Mouse (Mus musculus): ENCODE measurements around the gene Gtf2a1. TPM values are rescaled to one million over a fixed set of nuclear protein-coding genes. Genes with fewer than 3 reads are reported as not detected.

Gene Gtf2a1
- total and polyA plus RNA-seq, 2 experiments from 2014 or later: 25.6 to 35.2 TPM

DNA sequence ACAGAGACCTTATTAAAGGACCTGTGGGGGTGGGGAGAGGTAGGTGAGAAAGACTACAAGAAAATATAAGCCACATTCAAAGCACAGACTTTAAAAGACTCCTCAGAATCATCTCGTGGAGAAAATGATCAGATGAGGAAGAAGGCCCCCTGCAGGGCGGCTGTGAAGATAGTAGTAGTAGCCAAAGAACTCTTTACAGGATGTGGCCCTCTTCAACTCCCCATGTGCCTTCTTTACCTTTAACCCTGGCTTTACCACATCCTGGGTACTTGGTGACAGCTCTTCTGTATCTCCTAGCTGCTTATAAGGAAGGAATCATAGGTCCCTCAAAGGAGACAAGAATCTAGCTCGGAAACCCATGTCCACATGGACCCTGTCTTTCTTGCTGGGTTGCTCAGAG lies 66.7 kb downstream of the Gtf2a1 start:
- Histone ChIP-seq H3K27ac (no peak overlapping the region), H3K9ac (replicated peaks; ENCODE audit: low read length) (no peak overlapping the region), H3K27me3 (ENCODE audit: insufficient read depth, low read length) (no peaks in the 10 kb centered on the region), H3K4me1 (ENCODE audit: insufficient read depth, low read length) (no peaks in the 10 kb centered on the region), H3K4me3 (ENCODE audit: low read length) (no peak overlapping the region), H3K4me2 (ENCODE audit: low read depth, low read length) (no peak overlapping the region), H3K36me3 (ENCODE audit: insufficient read depth, low read length) (no peaks in the 10 kb centered on the region), H3K9me3 (ENCODE audit: low read length) (no peaks in the 10 kb centered on the region)
- no peak for DNase-seq (ENCODE audit: low spot score)
- no peak for TF ChIP-seq CTCF (IDR thresholded peaks at IDR 0.05; ENCODE audit: low read depth)
- no peak for ATAC-seq
- 78% methylated on average over 3 of the region's 3 CpGs for WGBS

DNA sequence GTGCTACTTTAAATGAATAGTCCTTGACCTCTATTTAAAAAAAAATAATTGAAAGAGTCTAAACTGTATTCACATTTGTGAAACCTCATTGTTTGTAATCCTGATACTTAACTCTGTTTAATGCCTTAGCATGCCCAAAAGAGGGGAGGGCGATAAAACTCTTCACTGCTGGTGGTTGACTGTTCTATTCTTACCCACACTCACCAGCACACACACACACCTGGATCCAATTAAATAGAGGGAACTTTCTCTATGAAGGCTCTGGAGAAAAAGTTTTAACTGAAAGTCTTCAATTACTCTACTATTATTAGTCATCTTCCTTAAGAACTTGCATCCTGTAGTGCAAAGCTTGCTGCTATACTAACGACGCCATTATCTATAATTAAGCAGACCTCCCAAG lies 72.5 kb downstream of the Gtf2a1 start:
- 74% methylated on average over 3 of the region's 3 CpGs for WGBS
- Histone ChIP-seq H3K36me3 (ENCODE audit: insufficient read depth, low read length) (no peaks in the 10 kb centered on the region), H3K9ac (replicated peaks; ENCODE audit: low read length) (no peak overlapping the region), H3K27me3 (ENCODE audit: insufficient read depth, low read length) (no peaks in the 10 kb centered on the region), H3K9me3 (ENCODE audit: low read length) (no peaks in the 10 kb centered on the region), H3K27ac (no peak overlapping the region), H3K4me3 (ENCODE audit: low read length) (no peak overlapping the region), H3K4me2 (ENCODE audit: low read depth, low read length) (no peak overlapping the region), H3K4me1 (ENCODE audit: insufficient read depth, low read length) (no peaks in the 10 kb centered on the region)
- ATAC-seq (no peak), DNase-seq (ENCODE audit: low spot score) (peak; percentile 26)
- TF ChIP-seq CTCF (IDR thresholded peaks at IDR 0.05; ENCODE audit: low read depth): no peak

DNA sequence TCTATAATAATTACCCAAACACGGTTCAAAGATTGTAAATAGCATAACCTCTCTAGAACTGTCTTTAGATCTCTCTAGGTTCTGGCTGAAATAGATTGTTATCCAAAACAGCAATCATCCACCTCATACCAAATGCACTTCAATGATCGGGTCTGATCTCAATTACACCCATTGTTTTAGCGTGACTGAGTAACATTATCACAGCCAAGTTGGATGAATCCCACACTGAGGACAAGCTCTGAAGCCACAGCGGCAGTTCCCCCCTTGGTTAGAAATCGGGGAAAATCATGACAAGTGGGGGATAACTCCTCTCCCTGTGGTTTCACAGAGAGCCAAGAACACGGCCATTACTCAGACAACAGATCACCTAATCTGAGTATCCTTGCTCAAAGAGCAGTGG lies 76.3 kb downstream of the Gtf2a1 start:
- DNase-seq (ENCODE audit: low spot score) (no peak), ATAC-seq (no peak)
- Histone ChIP-seq H3K27me3 (ENCODE audit: insufficient read depth, low read length) (no peaks in the 10 kb centered on the region), H3K36me3 (ENCODE audit: insufficient read depth, low read length) (no peaks in the 10 kb centered on the region), H3K9me3 (ENCODE audit: low read length) (no peaks in the 10 kb centered on the region), H3K9ac (replicated peaks; ENCODE audit: low read length) (no peak overlapping the region), H3K27ac (no peak overlapping the region), H3K4me1 (ENCODE audit: insufficient read depth, low read length) (no peaks in the 10 kb centered on the region), H3K4me2 (ENCODE audit: low read depth, low read length) (no peak overlapping the region), H3K4me3 (ENCODE audit: low read length) (no peak overlapping the region)
- WGBS: 48% methylated on average over 6 of the region's 6 CpGs
- no peak for TF ChIP-seq CTCF (IDR thresholded peaks at IDR 0.05; ENCODE audit: low read depth)

DNA sequence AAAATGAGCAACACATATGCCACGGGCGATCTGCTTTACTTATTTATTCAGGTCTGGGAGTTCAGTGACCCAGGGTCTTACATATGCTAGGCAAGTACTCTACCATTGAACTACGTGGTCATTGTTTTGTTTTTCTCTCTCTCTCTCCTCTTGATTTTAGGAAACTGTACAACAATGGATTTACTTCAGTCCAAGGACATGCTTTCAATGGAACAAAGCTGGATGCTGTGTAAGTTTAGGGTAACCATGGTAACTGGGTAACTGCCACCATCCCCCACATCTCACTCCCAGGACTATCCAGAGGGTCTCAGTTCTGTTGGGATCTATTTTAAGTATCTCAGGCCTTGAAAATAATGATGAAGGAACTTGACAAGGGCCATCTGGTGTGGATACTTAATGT lies 78.5 kb downstream of the Gtf2a1 start:
- Histone ChIP-seq H3K27ac (no peak overlapping the region), H3K4me3 (ENCODE audit: low read length) (no peak overlapping the region), H3K9ac (replicated peaks; ENCODE audit: low read length) (no peak overlapping the region), H3K4me1 (ENCODE audit: insufficient read depth, low read length) (no peaks in the 10 kb centered on the region), H3K36me3 (ENCODE audit: insufficient read depth, low read length) (no peaks in the 10 kb centered on the region), H3K9me3 (ENCODE audit: low read length) (no peaks in the 10 kb centered on the region), H3K4me2 (ENCODE audit: low read depth, low read length) (no peak overlapping the region), H3K27me3 (ENCODE audit: insufficient read depth, low read length) (no peaks in the 10 kb centered on the region)
- TF ChIP-seq CTCF (IDR thresholded peaks at IDR 0.05; ENCODE audit: low read depth): no peak
- DNase-seq (ENCODE audit: low spot score): peak; percentile 14
- 0 out of 2 replicates have a peak, but pooled peaks have one; percentile 49 for ATAC-seq
- 41% methylated on average over 3 of the region's 3 CpGs for WGBS

Other genes with a start within 250 kb of the Gtf2a1 start
- gene Cep128, start 206.1 kb downstream of the Gtf2a1 start, total RNA-seq (2014; rRNA removed): 4.3 and 4.4 TPM in 2 replicates
- 3.0 and 3.8 TPM in 2 replicates for gene Cep128, start 206.1 kb downstream of the Gtf2a1 start, polyA plus RNA-seq (2015; fragmentation: Nextera tagmentation; extraction: Ambion mirVana)
- gene Tshr, start 205.9 kb downstream of the Gtf2a1 start, total RNA-seq (2014; rRNA removed): 0.78 and 0.79 TPM in 2 replicates
- gene Tshr, start 205.9 kb downstream of the Gtf2a1 start, polyA plus RNA-seq (2015; fragmentation: Nextera tagmentation; extraction: Ambion mirVana): 0.59 and 0.63 TPM in 2 replicates
- gene Ston2, start 197.9 kb upstream of the Gtf2a1 start, total RNA-seq (2014; rRNA removed): 21.9 and 22.0 TPM in 2 replicates
- gene Ston2, start 197.9 kb upstream of the Gtf2a1 start, polyA plus RNA-seq (2015; fragmentation: Nextera tagmentation; extraction: Ambion mirVana): 7.7 and 8.0 TPM in 2 replicates

Data from hindbrain, postnatal 0 days (tissue).